Mouse (Mus musculus) liver, postnatal 0 days (tissue): ENCODE results near the gene Limch1. TPM values are rescaled to one million over a fixed set of nuclear protein-coding genes. Genes with fewer than 3 reads are reported as not detected.

Experiments used
- ATAC-seq: fragments of 200-750 bp; cut with Nextera tagmentation; 2 replicates; pipeline ENCODE4 v1.8.0; 2017; ENCODE audit warnings: mild to moderate bottlenecking, moderate library complexity
- DNase-seq: peaks from one replicate; pipeline ENCODE4 v3.0.0-alpha.2; 2016
- H3K27ac ChIP-seq: fragments of 300-500 bp; sonication (generic); 2 replicates; pipeline ENCODE4 v1.5.1; 2014; ENCODE audit warnings: antibody characterized with exemption, moderate library complexity, mild to moderate bottlenecking, low read depth
- H3K27me3 ChIP-seq: fragments of 300-500 bp; sonication (generic); 2 replicates; pipeline ENCODE4 v1.6.1; 2014; ENCODE audit warnings: low read length, control low read depth, mixed read lengths; ENCODE audit not compliant: insufficient read depth
- H3K36me3 ChIP-seq: fragments of 300-500 bp; sonication (generic); replicated peaks from 2 replicates; pipeline ENCODE4 v1.6.1; 2014; ENCODE audit warnings: mild to moderate bottlenecking, control low read depth, low read length, moderate library complexity, mixed read lengths; ENCODE audit not compliant: insufficient read depth
- H3K4me1 ChIP-seq: fragments of 300-500 bp; sonication (generic); 2 replicates; pipeline ENCODE4 v1.6.1; 2014; ENCODE audit warnings: antibody characterized with exemption, mild to moderate bottlenecking, control low read depth; ENCODE audit not compliant: insufficient read depth
- H3K4me2 ChIP-seq: fragments of 300-500 bp; sonication (generic); 2 replicates; pipeline ENCODE4 v1.6.1; 2014; ENCODE audit warnings: low read depth, mild to moderate bottlenecking, low read length, moderate library complexity, mixed read lengths
- H3K4me3 ChIP-seq: fragments of 300-500 bp; sonication (generic); 2 replicates; pipeline ENCODE4 v1.5.1; 2014; ENCODE audit warnings: low read depth, low read length
- H3K9ac ChIP-seq: fragments of 300-500 bp; sonication (generic); replicated peaks from 2 replicates; pipeline ENCODE4 v1.6.1; 2014; ENCODE audit warnings: mild to moderate bottlenecking, moderate library complexity
- H3K9me3 ChIP-seq: fragments of 300-500 bp; sonication (generic); 2 replicates; pipeline ENCODE4 v1.6.1; 2016; ENCODE audit warnings: mild to moderate bottlenecking, control low read depth, low read length, mixed read lengths
- CTCF ChIP-seq: sonication (generic); IDR thresholded peaks from 2 replicates; pipeline ENCODE4 v1.5.1; 2016; ENCODE audit warnings: antibody characterized with exemption, low read depth
- EP300 ChIP-seq: IDR thresholded peaks from 2 replicates; pipeline ENCODE4 v1.6.1; 2016; ENCODE audit warnings: antibody characterized with exemption, low read depth, mild to moderate bottlenecking
- WGBS: fragments of 180-500 bp; shearing (Covaris S2); extraction: QIAGEN DNeasy Blood & Tissue Kit; methylation state at CpG from one replicate; pipeline ENCODE4 v1.1.7; 2014; ENCODE audit not compliant: insufficient replicate concordance; 5-methylcytosine and 5-hydroxymethylcytosine counted together
- polyA plus RNA-seq: library from polyadenylated mRNA; unstranded; fragments of >200 nt; fragmentation: Nextera tagmentation; extraction: Ambion mirVana; gene quantifications from 2 replicates; pipeline ENCODE4 v1.2.1, GENCODE M21; 2015

The Limch1 gene
- polyA plus RNA-seq, 1 experiment from 2014 or later, result 1.6 TPM

DNA sequence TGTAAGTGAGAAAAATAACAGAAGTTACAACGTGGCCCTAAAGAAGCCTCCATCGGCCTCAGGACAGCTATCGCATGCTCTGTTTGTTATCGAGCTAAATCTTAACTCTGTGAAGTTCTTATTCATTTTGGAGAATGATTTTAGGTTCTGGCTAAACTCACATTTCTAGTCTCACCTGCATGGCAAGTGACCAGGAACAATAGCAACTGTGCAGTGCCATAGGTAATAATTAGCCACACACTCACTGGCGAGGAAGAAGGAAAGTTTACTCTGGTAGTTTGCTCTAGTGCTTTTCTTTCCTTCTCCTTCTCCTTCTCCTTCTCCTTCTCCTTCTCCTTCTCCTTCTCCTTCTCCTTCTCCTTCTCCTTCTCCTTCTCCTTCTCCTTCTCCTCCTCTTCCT lies 209.6 kb downstream of the Limch1 start:
- H3K4me1 ChIP-seq, result no peaks in the 10 kb centered on the region
- 74% methylated on average over 5 of the region's 5 CpGs for WGBS
- H3K9me3 ChIP-seq, result no peaks in the 10 kb centered on the region
- H3K27me3 ChIP-seq, result no peaks in the 10 kb centered on the region
- no peak for DNase-seq
- H3K36me3 ChIP-seq, result no peaks in the 10 kb centered on the region
- ATAC-seq, result no peak
- no peak overlapping the region for H3K9ac ChIP-seq
- no peak overlapping the region for H3K4me3 ChIP-seq
- H3K4me2 ChIP-seq, result no peak overlapping the region
- TF ChIP-seq CTCF (no peak), EP300 (no peak)
- no peak overlapping the region for H3K27ac ChIP-seq

DNA sequence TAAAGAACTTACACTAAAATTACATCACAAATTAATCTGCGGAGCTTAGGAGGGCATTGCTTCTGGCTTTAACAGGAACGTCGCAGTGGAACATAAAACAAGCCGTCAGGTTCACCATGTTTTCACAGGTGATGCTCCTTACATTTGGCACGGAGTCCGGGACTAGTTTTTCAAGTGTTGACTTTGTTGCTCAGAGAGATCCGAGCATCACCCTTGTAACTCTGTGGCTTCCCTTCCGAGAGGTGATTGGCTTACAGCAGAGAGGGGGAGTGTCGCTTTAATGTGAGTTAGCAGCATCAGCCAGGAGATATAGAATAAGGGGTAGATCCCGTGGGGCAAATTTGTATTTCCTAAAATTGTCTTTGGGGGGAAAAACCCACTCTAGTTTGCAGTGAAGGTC lies 212.0 kb downstream of the Limch1 start:
- 74% methylated on average over 10 of the region's 10 CpGs for WGBS

DNA sequence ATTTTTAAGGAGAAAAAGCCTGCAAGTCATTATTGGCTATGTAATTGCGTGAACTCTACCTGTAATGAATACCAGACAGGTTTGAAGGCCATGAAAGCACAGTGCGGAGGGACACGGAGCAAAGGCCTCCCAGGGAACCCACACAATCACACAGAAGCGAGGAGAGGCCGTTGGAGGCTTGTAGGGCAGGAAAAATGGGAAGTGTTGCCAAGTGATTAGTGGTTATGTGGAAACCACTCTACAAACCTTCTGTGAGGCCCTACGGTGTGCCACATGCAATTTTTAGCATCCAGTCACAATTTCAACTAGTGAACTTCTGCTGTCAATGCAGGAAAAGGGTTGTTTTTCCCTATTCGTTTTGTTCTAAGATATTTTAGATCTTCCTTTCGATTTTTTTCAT lies 212.5 kb downstream of the Limch1 start:
- Histone ChIP-seq H3K4me1 (no peaks in the 10 kb centered on the region), H3K36me3 (no peaks in the 10 kb centered on the region), H3K27me3 (no peaks in the 10 kb centered on the region), H3K27ac (no peak overlapping the region), H3K4me2 (no peak overlapping the region), H3K9me3 (no peaks in the 10 kb centered on the region), H3K9ac (no peak overlapping the region), H3K4me3 (no peak overlapping the region)
- no peak for DNase-seq
- no peak for TF ChIP-seq EP300
- no peak for TF ChIP-seq CTCF
- no peak for ATAC-seq
- 41% methylated on average over 8 of the region's 8 CpGs for WGBS

More for the DNA sequence above, 212.0 kb downstream of the Limch1 start:
- H3K4me2 ChIP-seq, result no peak overlapping the region
- no peaks in the 10 kb centered on the region for H3K27me3 ChIP-seq
- H3K4me3 ChIP-seq, result no peak overlapping the region
- no peaks in the 10 kb centered on the region for H3K9me3 ChIP-seq
- no peak overlapping the region for H3K9ac ChIP-seq
- H3K36me3 ChIP-seq, result no peaks in the 10 kb centered on the region
- H3K27ac ChIP-seq, result no peak overlapping the region
- no peak for ATAC-seq
- TF ChIP-seq CTCF (no peak), EP300 (no peak)
- no peak for DNase-seq
- H3K4me1 ChIP-seq, result no peaks in the 10 kb centered on the region

DNA sequence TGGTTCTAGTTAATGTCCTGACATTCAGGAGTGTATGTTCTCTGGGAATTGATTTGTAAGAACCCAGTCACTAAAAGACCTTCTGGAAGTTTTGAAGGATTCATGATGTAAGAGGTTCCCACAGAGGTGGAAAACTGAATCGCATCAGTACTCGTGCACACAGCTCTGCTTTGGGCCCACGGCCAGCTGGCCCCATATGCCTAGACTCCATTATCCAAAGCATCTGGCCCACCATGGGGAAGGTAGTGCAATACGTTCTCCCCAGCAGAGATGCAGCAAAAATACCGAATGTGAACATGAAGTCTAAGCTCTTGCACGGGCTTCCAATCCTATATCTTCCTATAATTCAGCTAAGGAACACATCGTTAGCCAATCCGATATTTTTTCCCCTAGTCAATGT lies 214.3 kb downstream of the Limch1 start:
- Histone ChIP-seq H3K9ac (no peak overlapping the region), H3K27me3 (no peaks in the 10 kb centered on the region), H3K4me3 (no peak overlapping the region), H3K27ac (no peak overlapping the region), H3K36me3 (no peaks in the 10 kb centered on the region), H3K4me2 (no peak overlapping the region), H3K9me3 (no peaks in the 10 kb centered on the region), H3K4me1 (no peaks in the 10 kb centered on the region)
- DNase-seq, result no peak
- TF ChIP-seq EP300 (no peak), CTCF (no peak)
- no peak for ATAC-seq
- WGBS, result 87% methylated on average over 8 of the region's 8 CpGs

DNA sequence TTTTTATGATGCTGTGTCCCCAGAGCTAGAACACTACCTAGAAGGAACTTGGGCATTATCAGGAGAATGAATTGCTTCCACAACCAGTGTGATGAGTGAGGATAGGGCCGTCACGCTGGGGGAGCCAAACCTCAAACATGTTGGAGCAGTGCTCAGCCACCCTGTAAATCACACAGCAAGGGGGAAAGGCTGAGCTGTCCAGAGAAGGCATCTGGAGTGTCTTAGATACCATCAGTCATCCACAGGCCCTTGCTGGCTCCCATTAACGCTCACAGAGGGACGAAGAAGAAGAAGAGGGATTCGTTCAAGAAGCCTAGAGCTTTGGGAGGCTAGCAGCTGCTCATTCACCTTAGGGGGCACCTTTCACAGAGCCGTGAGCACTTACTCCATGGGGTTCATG lies 219.8 kb downstream of the Limch1 start:
- H3K4me3 ChIP-seq, result no peak overlapping the region
- DNase-seq, result no peak
- ATAC-seq, result no peak
- H3K9ac ChIP-seq, result no peak overlapping the region
- no peaks in the 10 kb centered on the region for H3K4me1 ChIP-seq
- no peaks in the 10 kb centered on the region for H3K27me3 ChIP-seq
- no peak for TF ChIP-seq EP300
- no peak for TF ChIP-seq CTCF
- no peak overlapping the region for H3K4me2 ChIP-seq
- H3K9me3 ChIP-seq, result no peaks in the 10 kb centered on the region
- no peaks in the 10 kb centered on the region for H3K36me3 ChIP-seq
- H3K27ac ChIP-seq, result no peak overlapping the region
- 53% methylated on average over 6 of the region's 6 CpGs for WGBS

DNA sequence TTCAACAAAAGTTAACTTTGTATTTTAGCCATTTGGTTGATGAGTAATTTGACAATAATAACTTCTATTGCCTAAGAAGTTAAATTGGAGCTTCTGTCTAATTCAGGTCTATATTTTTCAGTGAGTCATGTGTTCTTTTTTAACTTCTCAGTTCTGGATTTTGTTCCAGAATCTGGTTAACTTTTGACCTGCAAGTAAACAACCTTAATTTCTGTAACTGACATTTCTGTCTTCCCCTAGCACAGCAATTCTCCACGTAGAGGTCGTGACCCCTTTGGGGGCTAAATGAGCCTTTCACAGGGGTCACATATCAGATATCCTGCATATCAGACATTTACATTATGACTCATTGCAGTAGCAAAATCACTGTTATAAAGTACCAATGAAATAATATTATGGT lies 221.5 kb downstream of the Limch1 start:
- Histone ChIP-seq H3K4me2 (no peak overlapping the region), H3K27me3 (no peaks in the 10 kb centered on the region), H3K27ac (no peak overlapping the region), H3K4me1 (no peaks in the 10 kb centered on the region), H3K36me3 (no peaks in the 10 kb centered on the region), H3K9ac (no peak overlapping the region), H3K9me3 (no peaks in the 10 kb centered on the region), H3K4me3 (no peak overlapping the region)
- TF ChIP-seq CTCF, result no peak
- no peak for TF ChIP-seq EP300
- ATAC-seq (no peak), DNase-seq (no peak)
- 53% methylated on average over 2 of the region's 2 CpGs for WGBS

DNA sequence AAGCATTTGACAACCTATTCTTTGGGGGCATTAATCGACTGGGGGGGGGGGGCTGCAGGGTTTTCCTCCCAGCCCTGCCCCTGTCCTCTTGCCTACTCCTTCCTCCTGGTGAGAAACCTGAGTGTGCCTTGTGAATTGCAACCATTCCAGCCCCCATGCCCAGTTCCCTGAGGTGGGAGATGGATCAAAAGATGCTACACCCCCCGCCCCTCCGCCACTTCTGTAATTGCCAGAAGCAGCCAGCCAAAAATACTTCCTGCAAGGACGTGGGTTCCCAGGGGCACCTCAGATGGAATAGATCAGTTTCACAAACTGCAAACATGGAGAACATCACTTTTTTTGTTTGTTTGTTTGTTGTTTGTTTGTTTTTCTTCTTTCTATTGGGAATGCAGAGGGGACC lies 222.0 kb downstream of the Limch1 start:
- H3K9me3 ChIP-seq, result no peaks in the 10 kb centered on the region
- no peak overlapping the region for H3K4me3 ChIP-seq
- no peaks in the 10 kb centered on the region for H3K27me3 ChIP-seq
- H3K27ac ChIP-seq, result no peak overlapping the region
- DNase-seq (no peak), ATAC-seq (no peak)
- no peak overlapping the region for H3K4me2 ChIP-seq
- H3K4me1 ChIP-seq, result no peaks in the 10 kb centered on the region
- 67% methylated on average over 4 of the region's 4 CpGs for WGBS
- H3K9ac ChIP-seq, result no peak overlapping the region
- TF ChIP-seq EP300 (no peak), CTCF (no peak)
- H3K36me3 ChIP-seq, result no peaks in the 10 kb centered on the region
